Mouse (Mus musculus) lung, embryonic 14.5 days (tissue): ENCODE measurements at regions not wholly inside any gene's neighbourhood (a gene's known extent, or its start where the extent isn't known, plus 50 kb on each side); places are given as distances from the start of the nearest gene placed in this dataset.

Experiments
- ATAC-seq: fragments of 200-750 bp; cut with Nextera tagmentation; 2 replicates; pipeline ENCODE4 v1.8.0; 2017; ENCODE audit warnings: mild to moderate bottlenecking, moderate TSS enrichment, moderate library complexity; ENCODE audit not compliant: insufficient read depth
- DNase-seq: peaks from one replicate; pipeline ENCODE4 v3.0.0-alpha.2; 2015
- H3K27ac ChIP-seq: fragments of 300-500 bp; sonication (generic); 2 replicates; pipeline ENCODE4 v1.5.1; 2014; ENCODE audit warnings: low read depth, mild to moderate bottlenecking, moderate library complexity
- H3K27me3 ChIP-seq: fragments of 300-500 bp; sonication (generic); 2 replicates; pipeline ENCODE4 v1.6.1; 2014; ENCODE audit warnings: low read length, control low read depth; ENCODE audit not compliant: insufficient read depth
- H3K36me3 ChIP-seq: fragments of 300-500 bp; sonication (generic); 2 replicates; pipeline ENCODE4 v1.6.1; 2014; ENCODE audit warnings: control low read depth; ENCODE audit not compliant: insufficient read depth
- H3K4me1 ChIP-seq: fragments of 300-500 bp; sonication (generic); 2 replicates; pipeline ENCODE4 v1.6.1; 2014; ENCODE audit warnings: antibody characterized with exemption, control low read depth; ENCODE audit not compliant: insufficient read depth
- H3K4me2 ChIP-seq: fragments of 300-500 bp; sonication (generic); 2 replicates; pipeline ENCODE4 v1.6.1; 2014; ENCODE audit warnings: mild to moderate bottlenecking
- H3K4me3 ChIP-seq: fragments of 300-500 bp; sonication (generic); 2 replicates; pipeline ENCODE4 v1.5.1; 2014; ENCODE audit warnings: low read depth, low read length
- H3K9ac ChIP-seq: fragments of 300-500 bp; sonication (generic); 2 replicates; pipeline ENCODE4 v1.6.1; 2014
- H3K9me3 ChIP-seq: fragments of 300-500 bp; sonication (generic); 2 replicates; pipeline ENCODE4 v1.6.1; 2016; ENCODE audit warnings: low read depth, low read length, control low read depth
- CTCF ChIP-seq: IDR thresholded peaks from 2 replicates; pipeline ENCODE4 v1.5.1; 2016; ENCODE audit warnings: antibody characterized with exemption, low read depth
- WGBS: fragments of 180-500 bp; shearing (Covaris S2); extraction: QIAGEN DNeasy Blood & Tissue Kit; methylation state at CpG from one replicate; pipeline ENCODE4 v1.1.7; 2014; 5-methylcytosine and 5-hydroxymethylcytosine counted together

DNA sequence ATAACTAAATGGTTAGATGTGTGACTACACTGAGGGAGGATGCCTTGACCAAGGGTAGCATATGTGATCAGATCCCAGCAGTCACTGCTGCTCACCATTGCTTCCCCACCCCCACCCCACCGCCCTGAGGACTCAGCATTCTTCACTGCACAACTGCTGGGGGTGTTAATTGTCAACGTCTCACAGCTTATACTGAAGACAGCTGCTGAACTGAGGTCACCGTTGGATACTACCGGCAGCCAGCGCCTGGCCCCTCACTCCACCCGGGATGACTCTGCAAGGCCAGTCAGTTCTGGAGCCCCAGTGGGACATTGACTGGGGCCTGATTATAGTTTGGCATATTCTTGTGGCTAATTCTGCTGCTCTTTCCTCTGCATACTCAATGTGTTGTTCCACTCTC lies 87.0 kb upstream of the 1700024P04Rik start:
- H3K36me3 ChIP-seq, result no peaks in the 10 kb centered on the region
- ATAC-seq (peak; percentile 69), DNase-seq (no peak)
- no peak overlapping the region for H3K27ac ChIP-seq
- H3K4me2 ChIP-seq, result no peak overlapping the region
- no peaks in the 10 kb centered on the region for H3K9me3 ChIP-seq
- 30% methylated on average over 6 of the region's 6 CpGs for WGBS
- no peak overlapping the region for H3K4me3 ChIP-seq
- no peak overlapping the region for H3K9ac ChIP-seq
- no peaks in the 10 kb centered on the region for H3K27me3 ChIP-seq
- H3K4me1 ChIP-seq, result no peaks in the 10 kb centered on the region
- no peak for TF ChIP-seq CTCF

DNA sequence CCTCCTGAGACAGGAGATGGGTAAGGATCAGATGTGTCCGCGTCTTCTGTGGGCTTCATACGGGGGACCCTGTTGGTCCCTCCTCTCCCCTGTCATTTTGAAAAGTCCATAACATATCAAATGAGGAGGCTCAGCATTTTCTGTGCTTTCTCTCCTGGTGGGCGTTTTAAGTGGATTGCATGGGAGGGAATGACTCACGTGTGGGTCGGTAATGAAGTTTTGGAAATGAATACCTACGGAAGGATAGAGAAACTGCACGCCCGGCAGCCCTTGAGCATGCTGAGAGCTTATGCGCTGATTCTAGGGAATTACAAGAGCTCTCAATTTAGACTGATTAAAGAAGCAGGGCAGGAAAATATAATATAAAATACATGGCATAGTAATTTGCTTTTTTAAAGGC lies 85.4 kb upstream of the 1700024P04Rik start:
- no peak for DNase-seq
- Histone ChIP-seq H3K9me3 (no peaks in the 10 kb centered on the region), H3K4me1 (no peaks in the 10 kb centered on the region), H3K4me2 (no peak overlapping the region), H3K27me3 (no peaks in the 10 kb centered on the region), H3K27ac (no peak overlapping the region), H3K9ac (no peak overlapping the region), H3K36me3 (no peaks in the 10 kb centered on the region), H3K4me3 (no peak overlapping the region)
- no peak for ATAC-seq
- 92% methylated on average over 10 of the region's 10 CpGs for whole genome bisulfite sequencing
- TF ChIP-seq CTCF, result no peak

DNA sequence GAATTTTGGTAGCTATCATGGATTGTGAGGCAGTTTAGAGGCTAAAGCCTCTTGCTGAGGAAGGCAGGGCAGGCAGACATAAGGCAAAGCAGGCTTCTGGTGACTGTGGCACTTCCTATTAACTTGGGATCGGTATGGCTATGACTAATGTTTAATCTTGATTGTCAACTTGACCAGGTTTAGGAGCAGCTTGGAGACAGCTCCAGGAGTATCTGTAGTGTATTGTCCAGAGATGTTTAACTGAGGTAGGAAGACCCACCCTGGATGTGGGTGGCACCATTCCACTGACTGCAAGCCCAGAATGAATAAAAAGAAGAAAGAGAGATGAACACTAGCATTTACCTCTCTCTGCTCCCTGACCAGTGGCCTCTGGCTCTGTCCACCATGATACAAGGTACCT lies 83.1 kb upstream of the 1700024P04Rik start:
- Histone ChIP-seq H3K4me3 (no peak overlapping the region), H3K27ac (no peak overlapping the region), H3K36me3 (no peaks in the 10 kb centered on the region), H3K9ac (no peak overlapping the region), H3K4me2 (no peak overlapping the region), H3K4me1 (no peaks in the 10 kb centered on the region), H3K9me3 (no peaks in the 10 kb centered on the region), H3K27me3 (no peaks in the 10 kb centered on the region)
- WGBS, result 81% methylated on average over 1 of the region's 1 CpGs
- DNase-seq (no peak), ATAC-seq (no peak)
- TF ChIP-seq CTCF, result no peak

DNA sequence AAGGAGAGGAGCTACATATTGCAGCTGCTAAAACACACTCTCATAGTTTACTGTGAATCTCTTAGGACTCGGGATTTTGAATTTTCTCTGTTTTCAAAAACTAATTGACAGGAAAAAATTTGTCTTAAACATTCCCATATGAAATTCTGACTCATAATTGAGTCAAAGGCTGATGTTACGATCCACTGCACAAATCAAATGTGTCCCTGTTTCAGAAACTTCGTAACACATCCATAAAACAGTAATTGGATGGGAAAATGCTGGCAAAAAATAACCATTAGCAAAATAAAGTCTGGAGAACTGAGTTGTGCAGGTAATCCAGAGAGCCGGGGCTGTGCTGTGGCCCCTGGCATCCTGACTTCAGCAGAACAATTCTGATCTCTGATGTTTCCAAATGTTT lies 79.1 kb upstream of the 1700024P04Rik start:
- H3K9ac ChIP-seq, result no peak overlapping the region
- DNase-seq (no peak), ATAC-seq (no peak)
- no peaks in the 10 kb centered on the region for H3K27me3 ChIP-seq
- no peak overlapping the region for H3K4me2 ChIP-seq
- WGBS, result 75% methylated on average over 4 of the region's 4 CpGs
- no peak overlapping the region for H3K4me3 ChIP-seq
- H3K36me3 ChIP-seq, result no peaks in the 10 kb centered on the region
- no peaks in the 10 kb centered on the region for H3K4me1 ChIP-seq
- H3K27ac ChIP-seq, result no peak overlapping the region
- TF ChIP-seq CTCF, result no peak
- no peaks in the 10 kb centered on the region for H3K9me3 ChIP-seq

DNA sequence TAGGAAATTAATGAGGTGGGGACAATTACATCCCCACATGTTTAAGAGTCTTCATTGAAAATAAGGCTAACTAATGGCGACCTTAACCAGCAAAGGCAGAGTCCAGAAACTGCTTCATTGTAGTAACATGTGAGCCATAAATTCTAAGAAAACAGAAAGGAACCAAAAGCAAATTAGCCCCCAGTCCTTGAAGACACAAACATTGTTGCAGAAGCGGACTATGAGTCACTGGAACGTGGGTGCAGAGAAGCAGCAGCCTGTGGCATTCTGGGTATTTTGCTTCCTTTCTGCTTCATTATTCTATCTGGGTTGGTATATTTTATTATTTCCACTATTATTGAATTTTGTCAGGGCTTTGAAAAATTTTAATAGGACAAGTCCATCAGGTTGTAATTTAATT lies 78.6 kb upstream of the 1700024P04Rik start:
- ATAC-seq, result no peak
- Histone ChIP-seq H3K27ac (no peak overlapping the region), H3K4me1 (no peaks in the 10 kb centered on the region), H3K27me3 (no peaks in the 10 kb centered on the region), H3K36me3 (no peaks in the 10 kb centered on the region), H3K4me2 (no peak overlapping the region), H3K4me3 (no peak overlapping the region), H3K9me3 (no peaks in the 10 kb centered on the region), H3K9ac (no peak overlapping the region)
- 58% methylated on average over 3 of the region's 3 CpGs for WGBS
- no peak for TF ChIP-seq CTCF
- DNase-seq, result no peak

DNA sequence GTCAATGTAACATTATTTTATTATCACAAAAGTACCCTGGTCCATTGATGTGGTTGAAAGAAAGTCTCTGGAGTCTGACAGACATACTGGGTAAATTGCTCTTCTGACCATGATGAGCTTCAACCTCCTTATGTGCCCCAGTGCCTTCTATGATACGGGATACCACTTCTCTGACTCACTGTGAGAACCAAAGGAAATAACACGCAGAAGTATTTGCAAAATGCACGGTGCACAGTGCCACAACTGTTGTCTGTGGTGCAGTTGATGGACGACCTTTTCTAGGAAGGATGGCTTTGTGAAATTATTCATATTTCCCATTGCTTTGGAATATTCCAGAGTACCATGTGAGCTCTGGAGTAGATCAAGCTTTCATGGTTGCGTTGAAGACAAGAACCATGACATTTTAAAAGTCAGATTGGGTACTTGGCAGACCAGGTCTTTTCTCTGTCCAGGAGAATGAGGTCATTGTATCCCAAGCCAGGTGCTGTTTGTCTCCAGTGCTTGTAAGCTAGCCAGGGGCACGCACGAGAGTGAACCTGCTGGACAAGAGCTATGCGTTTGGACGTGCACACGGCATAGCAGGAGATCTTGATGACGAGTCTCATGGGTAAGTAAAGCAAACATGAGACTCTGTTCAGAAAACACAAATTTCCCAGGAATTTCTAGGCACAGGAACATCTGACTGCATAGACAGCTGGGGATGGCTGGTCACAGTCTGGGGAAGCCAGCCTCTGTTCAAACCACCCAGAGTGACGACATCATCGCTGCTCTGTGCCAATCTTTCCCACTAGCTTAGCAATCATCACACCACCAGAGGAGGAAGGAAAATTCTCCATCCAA lies 74.0 kb upstream of the 1700024P04Rik start:
- H3K4me3 ChIP-seq, result no peak overlapping the region
- H3K27me3 ChIP-seq, result no peaks in the 10 kb centered on the region
- no peaks in the 10 kb centered on the region; the same call in 1 of the 2 replicates for H3K4me1 ChIP-seq
- DNase-seq (peak; percentile 43), ATAC-seq (peak; percentile 26; the same call in 1 of the 2 replicates)
- H3K27ac ChIP-seq, result no peak overlapping the region
- H3K9me3 ChIP-seq, result no peaks in the 10 kb centered on the region
- no peaks in the 10 kb centered on the region for H3K36me3 ChIP-seq
- H3K4me2 ChIP-seq, result no peak overlapping the region
- H3K9ac ChIP-seq, result no peak overlapping the region
- 65% methylated on average over 13 of the region's 13 CpGs for WGBS
- TF ChIP-seq CTCF, result no peak

DNA sequence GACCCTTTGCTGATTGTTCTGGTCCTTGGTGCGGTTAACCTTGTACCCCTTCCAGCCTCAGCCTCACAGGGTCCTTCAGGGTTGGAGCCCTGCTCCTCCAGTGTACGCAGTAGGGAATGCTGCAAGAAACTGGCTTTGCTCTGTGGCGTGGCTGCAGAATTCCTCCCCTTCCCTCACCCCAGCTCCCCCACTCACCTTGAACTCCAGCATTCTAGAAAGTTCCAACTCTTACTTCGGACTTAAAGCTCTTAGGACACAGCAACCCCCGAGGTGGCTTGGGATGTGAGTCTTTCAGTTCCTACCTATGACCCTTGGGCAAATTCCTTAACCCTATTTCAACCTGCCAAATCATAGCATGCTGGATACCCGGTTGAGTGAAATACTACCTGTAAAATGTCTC lies 73.3 kb upstream of the 1700024P04Rik start:
- ATAC-seq, result no peak
- H3K27me3 ChIP-seq, result no peaks in the 10 kb centered on the region

More for the DNA sequence above, 73.3 kb upstream of the 1700024P04Rik start:
- Histone ChIP-seq H3K4me1 (no peaks in the 10 kb centered on the region; the same call in 1 of the 2 replicates), H3K9me3 (no peaks in the 10 kb centered on the region), H3K4me3 (no peak overlapping the region), H3K27ac (no peak overlapping the region), H3K36me3 (no peaks in the 10 kb centered on the region), H3K9ac (no peak overlapping the region), H3K4me2 (no peak overlapping the region)
- TF ChIP-seq CTCF, result no peak
- WGBS, result 72% methylated on average over 6 of the region's 6 CpGs
- no peak for DNase-seq
